Mouse (Mus musculus) limb, embryonic 15.5 days (tissue): Measurements from ENCODE around the gene Adck1. TPM values are rescaled to one million over a fixed set of nuclear protein-coding genes. Genes with fewer than 3 reads are reported as not detected.
"Not testable (repeated sequence)": the region's sequence is repeated elsewhere in the genome, so short reads cannot be mapped to it uniquely, and the experiment has no call there.

Source experiments
- ATAC-seq: fragments of 200-750 bp; cut with Nextera tagmentation; 2 replicates; pipeline ENCODE4 v1.8.0; 2017; ENCODE audit warnings: low read depth, moderate TSS enrichment; ENCODE audit not compliant: insufficient number of reproducible peaks, low FRiP score, low TSS enrichment
- H3K27ac ChIP-seq: fragments of 300-500 bp; sonication (generic); 2 replicates; pipeline ENCODE4 v1.5.1; 2015; ENCODE audit warnings: moderate library complexity, mild to moderate bottlenecking, inconsistent platforms
- H3K27me3 ChIP-seq: fragments of 300-500 bp; sonication (generic); 2 replicates; pipeline ENCODE4 v1.6.1; 2015; ENCODE audit warnings: inconsistent platforms
- H3K36me3 ChIP-seq: fragments of 300-500 bp; sonication (generic); 2 replicates; pipeline ENCODE4 v1.6.1; 2015; ENCODE audit warnings: inconsistent platforms
- H3K4me1 ChIP-seq: fragments of 300-500 bp; sonication (generic); 2 replicates; pipeline ENCODE4 v1.6.1; 2015; ENCODE audit warnings: inconsistent platforms
- H3K4me2 ChIP-seq: fragments of 300-500 bp; sonication (generic); 2 replicates; pipeline ENCODE4 v1.6.1; 2015; ENCODE audit warnings: mild to moderate bottlenecking, inconsistent platforms
- H3K4me3 ChIP-seq: fragments of 300-500 bp; sonication (generic); 2 replicates; pipeline ENCODE4 v1.5.1; 2015; ENCODE audit warnings: mild to moderate bottlenecking, inconsistent platforms
- H3K9ac ChIP-seq: fragments of 300-500 bp; sonication (generic); 2 replicates; pipeline ENCODE4 v1.6.1; 2015; ENCODE audit warnings: inconsistent platforms
- H3K9me3 ChIP-seq: fragments of 300-500 bp; sonication (generic); 2 replicates; pipeline ENCODE4 v1.6.1; 2016; ENCODE audit warnings: inconsistent platforms
- WGBS: fragments of 180-500 bp; shearing (Covaris S2); methylation state at CpG from one replicate; pipeline ENCODE4 v1.1.7; 2015; 5-methylcytosine and 5-hydroxymethylcytosine counted together
- polyA plus RNA-seq: library from polyadenylated mRNA; unstranded; fragments of >200 nt; fragmentation: Nextera tagmentation; extraction: Ambion mirVana; gene quantifications from 2 replicates; pipeline ENCODE4 v1.2.1, GENCODE M21; 2015

Gene Adck1
- 18.7 TPM in 2 replicates for polyA plus RNA-seq

DNA sequence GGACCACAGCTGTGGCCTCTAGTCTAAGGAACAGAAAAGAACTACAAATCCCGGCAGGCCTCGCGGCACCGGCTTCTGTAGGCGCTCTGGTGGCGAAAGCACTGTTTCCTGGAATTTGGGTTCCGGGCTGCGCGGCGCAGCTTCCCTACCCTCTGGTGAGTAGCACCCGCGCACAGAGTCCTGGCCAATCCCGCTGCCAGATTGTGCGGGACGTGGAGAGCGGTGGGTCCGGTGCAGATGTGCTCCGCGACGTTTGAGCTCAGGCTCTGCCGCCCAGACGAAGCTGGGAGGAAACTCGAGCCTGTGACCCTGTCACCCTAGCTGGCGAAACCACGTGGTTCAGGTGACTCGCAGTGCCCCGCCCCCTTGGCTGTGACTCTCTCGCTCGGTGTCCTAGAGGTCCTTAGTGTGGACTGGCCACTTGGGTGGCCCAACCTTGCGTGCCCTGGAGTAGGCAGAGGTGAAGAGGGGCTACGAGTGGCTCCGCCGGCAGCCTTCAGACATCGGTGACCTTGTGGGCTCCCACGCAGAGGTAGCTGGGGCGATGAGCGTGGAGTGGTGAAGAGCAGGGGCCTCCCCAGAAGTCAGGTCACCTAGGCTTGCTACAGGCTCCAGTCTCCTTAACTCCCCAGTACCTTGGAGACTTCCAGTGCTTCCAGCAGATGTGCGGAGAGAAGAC is at the start of gene Adck1:
Adck1 (plus strand) TSS at position 114 of the 679 bp plus-strand sequence.
- peak; percentile 92 for ATAC-seq
- Histone ChIP-seq H3K27ac (peak within 1 kb of the TSS; percentile 75), H3K9ac (peak within 1 kb of the TSS; percentile 63), H3K4me2 (peak within 1 kb of the TSS; percentile 82), H3K4me1 (0 out of 2 replicates have a peak, but pooled peaks cover 5% of the 10 kb centered on the region), H3K4me3 (peak within 1 kb of the TSS; percentile 85), H3K9me3 (no peaks in the 10 kb centered on the region), H3K36me3 (no peaks in the 10 kb centered on the region), H3K27me3 (no peaks in the 10 kb centered on the region)
- under 1% methylated on average over 38 of the region's 38 CpGs for WGBS

- Histone ChIP-seq H3K36me3 (no peaks in the 10 kb centered on the region), H3K4me1 (no peaks in the 10 kb centered on the region), H3K27me3 (no peaks in the 10 kb centered on the region), H3K9ac (no peak overlapping the region), H3K27ac (no peak overlapping the region), H3K4me3 (no peak overlapping the region), H3K9me3 (no peaks in the 10 kb centered on the region; the same call in 1 of the 2 replicates), H3K4me2 (no peak overlapping the region)
- ATAC-seq: no peak
- WGBS: 80% methylated on average over 3 of the region's 3 CpGs
These were observed 45.8 kb upstream of the Adck1 start for GRCm38 (mm10) chr12:88314556-88314955.

DNA sequence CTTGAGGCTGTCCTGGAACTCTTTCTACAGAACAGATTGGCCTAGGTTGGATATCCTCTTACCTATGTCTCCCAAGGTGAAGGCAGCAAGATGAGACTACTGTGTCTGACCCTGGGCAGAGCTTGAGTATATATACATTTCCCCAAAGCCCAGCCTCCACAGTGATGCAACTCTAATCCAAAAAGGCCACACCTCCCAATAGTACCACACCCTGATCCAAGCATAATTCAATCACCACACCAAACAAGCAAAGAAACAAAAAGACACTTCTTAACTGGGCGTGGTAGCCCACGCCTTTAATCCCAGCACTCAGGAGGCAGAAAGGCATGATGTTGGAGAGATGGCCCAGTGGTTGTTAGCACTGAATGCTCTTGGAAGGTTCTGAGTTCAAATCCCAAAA is 36.4 kb upstream of the Adck1 start, which contains the start of gene Gm5039:
Gm5039 (minus strand) TSS at position 101 of the 400 bp plus-strand sequence.
- ATAC-seq, H3K9ac ChIP-seq: not testable (repeated sequence)
- 96% methylated on average over 2 of the region's 2 CpGs for WGBS

GRCm38 (mm10) chr12:88336662-88337413 is 23.5 kb upstream of the Adck1 start:
- WGBS: 67% methylated on average over 4 of the region's 4 CpGs
- H3K4me3 ChIP-seq, H3K4me1 ChIP-seq, H3K27me3 ChIP-seq, ATAC-seq, H3K36me3 ChIP-seq, H3K9ac ChIP-seq, H3K27ac ChIP-seq, H3K9me3 ChIP-seq, H3K4me2 ChIP-seq: not testable (repeated sequence)

More for the DNA sequence above, 36.4 kb upstream of the Adck1 start, which contains the start of gene Gm5039:
- not testable (repeated sequence) for H3K4me3 ChIP-seq, H3K4me2 ChIP-seq, H3K4me1 ChIP-seq, H3K27ac ChIP-seq, H3K9me3 ChIP-seq, H3K36me3 ChIP-seq, H3K27me3 ChIP-seq

DNA sequence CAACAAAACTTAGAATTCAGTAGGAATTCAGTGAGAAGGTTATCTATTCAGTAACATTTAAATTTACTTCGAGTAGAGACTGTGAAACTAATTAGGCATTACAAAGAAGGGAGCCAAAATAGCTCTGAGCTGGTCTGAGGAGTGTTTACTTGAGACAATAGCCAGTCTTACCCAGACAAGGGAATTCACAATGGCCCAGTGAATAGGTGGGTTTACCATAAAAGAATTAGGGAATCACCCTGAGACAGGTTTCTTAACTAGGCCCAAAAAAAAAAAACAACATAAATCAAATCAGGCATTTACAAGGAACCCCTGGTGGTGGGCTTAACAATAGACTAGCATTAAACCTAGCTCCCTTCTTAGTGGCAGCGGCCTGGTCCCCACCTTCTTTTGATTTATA is 19.1 kb upstream of the Adck1 start:
- not testable (repeated sequence) for H3K27ac ChIP-seq, H3K4me2 ChIP-seq, H3K36me3 ChIP-seq, H3K9ac ChIP-seq, H3K4me3 ChIP-seq, ATAC-seq, H3K9me3 ChIP-seq, H3K27me3 ChIP-seq, H3K4me1 ChIP-seq
- 40% methylated on average over 2 of the region's 2 CpGs for WGBS

DNA sequence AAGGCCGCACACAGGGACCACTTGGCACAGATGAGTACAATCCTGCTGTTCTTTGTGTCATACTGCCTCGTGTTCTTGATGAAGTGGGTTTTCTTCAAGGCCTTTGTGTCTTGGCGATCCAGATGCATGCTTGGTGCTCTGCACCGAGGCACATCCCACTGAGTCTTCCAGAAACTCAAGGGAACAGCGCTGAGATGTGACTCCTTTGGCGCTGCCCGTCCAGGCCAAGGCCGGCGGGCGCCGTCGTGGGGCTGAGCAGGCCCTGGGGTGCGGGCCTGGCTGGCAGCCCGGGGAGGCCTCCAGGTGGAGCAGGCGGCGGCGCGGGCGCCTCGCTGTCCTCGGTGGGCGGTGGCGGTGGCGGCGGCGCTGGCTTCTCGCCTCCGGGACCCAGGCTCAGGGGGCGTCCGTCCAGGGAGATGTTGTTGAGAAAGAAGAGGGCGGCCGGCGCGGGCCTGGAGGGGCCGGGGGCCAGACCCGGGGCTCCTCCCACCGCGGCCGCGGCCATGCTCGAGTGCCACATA is 6.1 kb upstream of the Adck1 start:
- Histone ChIP-seq H3K4me2 (peak overlapping the region; percentile 52), H3K27me3 (no peaks in the 10 kb centered on the region), H3K9me3 (no peaks in the 10 kb centered on the region), H3K27ac (no peak overlapping the region), H3K4me3 (peak overlapping the region; percentile 35), H3K9ac (0 out of 2 replicates have a peak overlapping the region, but pooled peaks have one; percentile 28), H3K36me3 (no peaks in the 10 kb centered on the region), H3K4me1 (peaks cover 3% of the 10 kb centered on the region; the same call in 1 of the 2 replicates)
- no peak for ATAC-seq
- 20% methylated on average over 41 of the region's 41 CpGs for WGBS

DNA sequence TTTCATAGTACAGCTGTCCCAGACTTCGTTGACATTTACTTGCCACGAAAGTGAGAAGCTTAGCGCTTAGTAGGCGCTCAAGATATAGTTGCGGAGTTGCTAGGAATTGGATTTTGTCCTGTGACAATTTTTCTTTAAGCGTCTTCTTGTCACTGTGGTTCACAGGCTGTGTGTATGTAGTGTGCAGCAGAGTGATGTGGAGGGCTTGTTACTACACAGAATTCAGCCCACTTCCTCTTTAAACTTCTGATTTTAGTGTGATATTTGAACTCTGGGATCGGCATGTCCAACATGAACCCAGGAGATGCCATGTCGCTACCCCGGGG is 729 bp downstream of the Adck1 start:
- H3K4me1 ChIP-seq: 0 out of 2 replicates have a peak, but pooled peaks cover 5% of the 10 kb centered on the region
- no peaks in the 10 kb centered on the region for H3K36me3 ChIP-seq
- peak overlapping the region; percentile 82 for H3K4me2 ChIP-seq
- no peaks in the 10 kb centered on the region for H3K27me3 ChIP-seq
- ATAC-seq: no peak
- H3K9ac ChIP-seq: peak overlapping the region; percentile 63
- H3K9me3 ChIP-seq: no peaks in the 10 kb centered on the region
- peak overlapping the region; percentile 85 for H3K4me3 ChIP-seq
- H3K27ac ChIP-seq: no peak overlapping the region
- 48% methylated on average over 9 of the region's 9 CpGs for WGBS

DNA sequence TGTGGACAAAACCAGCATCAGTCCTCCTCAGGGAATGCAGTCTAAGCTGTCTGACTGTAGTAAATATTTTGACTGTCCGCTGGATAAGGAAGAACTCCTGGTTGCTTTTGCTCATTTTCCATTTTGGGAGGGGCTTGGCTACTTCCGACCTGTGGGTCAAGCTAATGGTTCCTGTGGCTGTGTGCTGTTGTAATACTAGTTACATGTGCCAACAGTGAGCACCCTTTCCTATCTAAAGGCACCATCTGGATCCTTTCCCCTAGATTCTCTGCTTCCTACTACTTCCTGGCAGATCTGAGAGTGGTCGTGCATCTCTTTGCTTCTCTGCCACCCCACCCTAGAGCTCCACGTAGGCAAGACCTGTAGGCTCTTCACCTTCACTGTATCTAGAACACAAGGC is 7.3 kb downstream of the Adck1 start:
- no peaks in the 10 kb centered on the region for H3K9me3 ChIP-seq
- H3K27me3 ChIP-seq: no peaks in the 10 kb centered on the region
- H3K4me3 ChIP-seq: no peak overlapping the region
- H3K27ac ChIP-seq: no peak overlapping the region
- H3K4me1 ChIP-seq: no peaks in the 10 kb centered on the region
- WGBS: 74% methylated on average over 4 of the region's 4 CpGs
- H3K4me2 ChIP-seq: no peak overlapping the region
- no peak overlapping the region for H3K9ac ChIP-seq
- ATAC-seq: no peak
- no peaks in the 10 kb centered on the region for H3K36me3 ChIP-seq

- ATAC-seq: no peak
- H3K4me1 ChIP-seq: no peaks in the 10 kb centered on the region
- no peak overlapping the region for H3K27ac ChIP-seq
- no peaks in the 10 kb centered on the region for H3K36me3 ChIP-seq
- no peak overlapping the region for H3K9ac ChIP-seq
- WGBS: 78% methylated on average over 4 of the region's 4 CpGs
- H3K9me3 ChIP-seq: no peaks in the 10 kb centered on the region
- no peak overlapping the region for H3K4me2 ChIP-seq
- H3K27me3 ChIP-seq: no peaks in the 10 kb centered on the region
- H3K4me3 ChIP-seq: no peak overlapping the region
These were observed 8.3 kb downstream of the Adck1 start for GRCm38 (mm10) chr12:88368618-88369017.

- not testable (repeated sequence) for H3K36me3 ChIP-seq, H3K9ac ChIP-seq, H3K4me2 ChIP-seq, ATAC-seq, H3K27me3 ChIP-seq, H3K27ac ChIP-seq, H3K9me3 ChIP-seq, H3K4me1 ChIP-seq, H3K4me3 ChIP-seq
- 66% methylated on average over 4 of the region's 4 CpGs for WGBS
These were observed 9.3 kb downstream of the Adck1 start for GRCm38 (mm10) chr12:88369690-88370089.

DNA sequence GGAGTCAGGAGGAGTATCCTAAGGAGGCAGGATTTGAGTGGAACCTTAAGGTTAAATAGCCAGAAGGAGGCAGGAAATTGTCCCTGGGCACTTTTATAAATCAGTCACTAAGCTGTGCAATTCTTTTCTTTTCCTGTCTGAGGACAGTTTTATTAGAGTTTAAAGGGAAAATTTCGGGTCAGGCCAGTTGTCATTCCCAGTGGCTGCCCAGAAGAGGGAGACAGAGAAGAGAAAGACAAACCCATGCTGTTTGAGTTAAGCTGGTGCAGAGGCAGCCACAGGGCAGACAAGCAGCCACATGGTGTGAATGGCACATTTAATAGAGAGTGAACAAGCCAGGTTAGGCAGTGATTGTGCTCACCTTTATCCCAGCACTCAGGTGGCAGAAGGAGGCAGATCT is 10.0 kb downstream of the Adck1 start:
- H3K9me3 ChIP-seq, H3K27me3 ChIP-seq, H3K27ac ChIP-seq, H3K4me3 ChIP-seq, H3K4me2 ChIP-seq, H3K4me1 ChIP-seq, ATAC-seq, H3K9ac ChIP-seq, H3K36me3 ChIP-seq: not testable (repeated sequence)
- 0% methylated on average over 1 of the region's 1 CpGs for WGBS

DNA sequence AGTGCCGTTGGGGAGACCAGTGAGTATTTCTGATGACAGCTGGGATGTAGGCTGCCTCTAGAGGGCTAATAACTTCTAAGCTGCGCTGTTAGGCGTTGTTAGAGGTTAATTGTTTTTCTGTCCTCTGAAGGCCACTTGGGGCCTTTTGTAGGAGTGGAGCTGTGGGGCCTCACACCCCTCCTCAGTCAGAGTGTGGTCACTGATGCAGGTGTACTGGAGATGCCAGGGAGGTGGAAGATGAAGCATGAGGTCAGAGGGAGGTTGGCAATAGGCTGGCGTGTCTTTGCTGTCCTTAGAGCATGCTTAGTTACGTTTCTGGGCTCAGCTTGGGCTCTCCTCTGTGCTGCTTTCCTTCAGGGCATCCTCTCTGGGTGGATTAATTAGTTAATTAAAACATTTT is 11.7 kb downstream of the Adck1 start:
- no peak for ATAC-seq
- Histone ChIP-seq H3K4me2 (no peak overlapping the region), H3K4me3 (no peak overlapping the region), H3K4me1 (no peaks in the 10 kb centered on the region), H3K27me3 (no peaks in the 10 kb centered on the region), H3K9me3 (no peaks in the 10 kb centered on the region), H3K9ac (no peak overlapping the region), H3K36me3 (peaks cover 2% of the 10 kb centered on the region; the same call in 1 of the 2 replicates), H3K27ac (no peak overlapping the region)
- 71% methylated on average over 5 of the region's 5 CpGs for whole genome bisulfite sequencing
